Mouse (Mus musculus): ENCODE results near the gene Gon4l. TPM values are rescaled to one million over a fixed set of nuclear protein-coding genes. Genes with fewer than 3 reads are reported as not detected.
A peak's percentile ranks its signal among the peaks of the same experiment; 100 is the strongest.

Gon4l gene
- total RNA-seq, 2 experiments from 2014 or later, result 46.2 to 46.4 TPM

DNA sequence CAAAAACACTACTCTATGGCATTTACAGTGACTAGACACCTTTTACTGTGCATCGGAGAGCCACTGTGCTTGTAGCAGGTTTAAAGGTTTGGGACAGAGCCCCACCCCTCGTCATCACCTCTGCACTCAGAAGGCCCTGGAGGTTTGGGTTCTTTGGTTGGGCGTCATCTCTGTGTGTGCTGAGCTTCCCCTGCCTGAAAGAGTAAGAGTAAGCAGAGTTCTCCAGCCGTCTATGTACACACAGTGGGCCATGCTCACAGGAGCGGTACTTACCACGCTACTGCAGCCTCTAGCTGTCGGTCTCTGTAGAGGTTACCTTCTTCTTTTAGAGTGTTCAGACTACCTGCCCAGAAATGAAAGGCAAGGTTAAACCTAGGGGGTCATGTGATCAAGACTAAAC lies 77.6 kb downstream of the Gon4l start:
- DNase-seq, result no peak

DNA sequence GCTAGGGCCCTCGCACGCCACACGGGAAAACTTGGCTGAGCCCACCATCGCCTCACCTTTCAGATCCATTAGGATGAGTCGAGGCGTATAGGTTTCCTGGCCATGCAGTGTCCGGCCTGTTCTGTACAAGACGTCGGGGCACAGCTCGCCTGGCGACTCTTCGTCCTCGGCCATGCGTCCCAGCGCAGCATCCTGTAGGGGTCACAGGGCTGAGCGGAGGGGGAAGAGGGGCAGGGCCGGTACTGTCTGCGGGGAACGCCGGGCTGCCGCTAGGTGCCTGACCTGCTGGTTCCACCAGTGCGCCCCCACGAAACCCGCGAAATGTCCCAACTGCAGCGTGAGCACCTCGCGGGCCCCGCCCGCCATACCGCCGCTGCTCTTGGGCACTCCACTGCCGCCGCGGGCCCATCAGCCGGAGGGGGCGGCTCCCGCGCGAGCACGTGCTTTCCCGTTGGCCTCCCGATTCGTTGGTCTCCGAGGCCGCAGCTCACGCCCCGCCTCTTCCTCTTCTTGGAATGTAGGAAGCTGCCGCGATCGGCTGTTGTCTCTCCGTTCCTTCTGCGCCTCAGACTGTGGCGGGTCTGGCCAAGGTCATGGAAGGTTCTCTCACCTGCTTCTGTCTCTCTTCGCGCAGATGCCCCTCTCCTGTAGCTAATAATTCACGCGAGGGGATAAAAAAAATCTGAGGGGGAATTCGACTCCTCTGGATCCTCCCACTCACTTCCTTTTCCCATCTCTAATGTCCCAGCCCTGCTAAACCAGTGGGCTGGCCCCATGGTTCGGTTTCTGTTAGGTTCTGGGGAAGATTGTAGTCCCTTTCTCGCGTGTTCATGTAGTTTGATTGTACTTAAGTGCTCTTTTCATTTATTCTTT lies 78.7 kb downstream of the Gon4l start, which contains the start of gene Msto1:
TSS of gene Msto1 (minus strand) at position 489 of the 873 bp plus-strand sequence.
- DNase-seq, result peak; percentile 93

DNA sequence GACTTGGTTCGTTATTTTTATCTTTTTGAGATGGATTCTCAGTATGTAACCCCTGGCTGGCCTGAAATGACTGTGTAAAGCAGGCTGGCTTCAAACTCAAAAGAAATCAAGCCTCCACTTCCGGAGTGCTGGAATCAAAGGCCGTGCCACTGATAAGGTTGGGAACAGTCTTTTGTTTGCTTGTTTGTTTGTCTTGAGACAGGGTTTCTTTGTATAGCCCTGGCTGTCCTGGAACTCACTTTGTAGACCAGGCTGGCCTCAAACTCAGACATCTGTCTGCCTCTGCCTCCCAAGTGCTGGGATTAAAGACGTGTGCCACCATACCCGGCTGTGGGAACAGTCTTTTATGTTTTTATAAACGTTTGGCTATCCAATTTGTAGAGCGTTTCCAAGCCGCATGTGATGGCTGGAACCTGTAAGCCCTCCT lies 79.4 kb downstream of the Gon4l start:
- no peak for DNase-seq

DNA sequence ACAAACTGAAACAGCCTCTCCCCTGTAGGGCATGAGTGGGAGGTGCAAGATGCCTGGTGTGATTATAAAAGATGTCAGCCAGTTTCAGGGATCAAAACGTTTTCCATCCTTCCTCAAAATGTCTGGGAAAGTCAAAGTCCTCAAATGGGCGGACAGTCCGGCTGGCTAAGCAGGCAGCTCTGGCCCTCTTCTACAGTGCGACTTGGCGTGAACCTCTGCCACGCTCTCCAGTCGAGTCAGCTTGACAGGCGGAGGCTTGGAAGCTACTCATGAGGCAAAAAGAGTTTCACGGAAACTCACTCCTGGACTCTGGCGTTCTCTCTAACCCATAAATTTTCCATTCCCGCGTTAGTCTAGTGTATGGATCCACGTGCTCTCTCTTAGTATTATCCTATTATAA lies 84.0 kb downstream of the Gon4l start:
- DNase-seq, result no peak

DNA sequence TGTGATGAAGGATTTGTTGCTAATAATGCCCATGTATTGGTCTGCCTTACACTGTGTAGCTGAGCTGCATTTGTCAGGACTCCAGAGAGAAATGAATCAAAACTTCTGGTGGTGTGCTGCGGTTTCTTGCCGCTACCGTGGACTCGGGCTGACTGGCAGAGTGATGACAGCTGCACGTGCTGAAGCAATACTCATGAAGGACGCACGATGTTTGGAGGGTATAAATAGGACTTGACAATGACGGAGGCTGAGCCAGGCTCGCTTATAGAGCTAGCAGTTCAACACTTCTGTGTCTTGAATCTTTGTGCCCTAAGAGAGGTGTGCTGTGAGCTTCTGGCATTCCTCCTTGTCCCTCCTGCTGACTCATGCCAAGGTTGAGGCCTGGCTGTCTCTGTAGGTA lies 86.4 kb downstream of the Gon4l start:
- DNase-seq, result no peak

DNA sequence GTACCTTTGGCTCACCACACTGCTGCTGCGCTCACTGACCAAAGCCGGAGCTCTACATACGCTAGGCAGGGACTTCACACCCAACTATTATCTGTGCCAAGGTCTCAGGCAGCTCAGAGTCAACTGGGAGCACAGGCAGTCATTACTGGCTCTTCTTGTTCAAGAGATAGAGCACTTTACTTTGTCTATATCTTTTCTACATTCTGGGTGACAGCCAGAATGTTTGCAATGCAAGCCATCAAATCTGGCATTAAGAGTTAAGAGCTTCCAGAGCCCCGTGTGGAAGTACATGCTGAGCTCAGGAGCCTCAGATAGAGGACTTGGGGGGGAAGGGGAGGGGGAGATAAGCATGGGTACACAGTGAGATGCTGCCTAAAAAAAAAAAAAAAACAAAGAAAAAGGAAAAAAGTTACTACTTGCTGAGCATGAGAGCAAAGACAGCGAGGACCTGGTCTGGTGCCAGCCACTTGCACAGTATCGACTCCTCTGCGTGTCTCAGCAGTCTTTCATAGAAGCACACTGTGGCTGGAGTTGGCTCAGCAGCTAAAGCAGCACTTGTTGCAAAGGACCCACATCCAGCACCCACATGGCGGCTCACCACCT lies 89.1 kb downstream of the Gon4l start:
- DNase-seq, result no peak

DNA sequence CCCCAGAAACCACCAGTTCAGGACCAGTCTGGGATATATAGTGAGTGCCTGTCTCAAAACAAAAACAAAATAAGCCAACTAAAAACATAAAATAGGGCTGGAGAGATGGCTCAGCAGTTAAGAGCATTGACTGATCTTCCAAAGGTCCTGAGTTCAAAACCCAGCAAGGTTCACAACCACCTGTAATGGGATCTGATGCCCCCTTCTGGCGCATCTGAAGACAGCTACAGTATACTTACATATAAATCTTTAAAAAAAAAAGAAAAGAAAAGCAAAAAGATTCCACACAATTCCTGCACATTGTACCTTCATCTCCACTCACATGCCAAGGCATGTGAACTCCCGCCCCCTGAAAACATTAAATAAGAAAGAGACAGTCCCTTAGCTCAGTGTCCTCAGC lies 90.6 kb downstream of the Gon4l start:
- no peak for DNase-seq

DNA sequence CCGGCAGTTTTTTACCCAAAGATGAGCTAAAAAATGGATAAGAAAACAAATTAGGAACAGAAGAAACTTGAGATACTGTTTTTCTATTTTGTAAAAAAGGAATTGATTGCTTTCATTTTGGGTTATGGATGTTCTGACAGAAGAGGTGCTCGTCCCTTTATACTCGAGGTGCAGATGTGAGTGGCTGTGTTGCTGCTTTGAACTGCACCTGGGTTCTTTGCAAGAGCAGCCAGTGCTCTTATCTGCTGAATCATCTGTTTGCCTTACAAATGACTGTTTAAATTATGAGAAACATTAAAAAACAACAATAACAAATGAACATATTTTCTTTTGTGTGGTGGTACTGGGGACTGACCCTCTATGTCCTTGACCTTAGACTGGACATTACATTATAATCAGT lies 94.5 kb downstream of the Gon4l start:
- DNase-seq, result no peak

DNA sequence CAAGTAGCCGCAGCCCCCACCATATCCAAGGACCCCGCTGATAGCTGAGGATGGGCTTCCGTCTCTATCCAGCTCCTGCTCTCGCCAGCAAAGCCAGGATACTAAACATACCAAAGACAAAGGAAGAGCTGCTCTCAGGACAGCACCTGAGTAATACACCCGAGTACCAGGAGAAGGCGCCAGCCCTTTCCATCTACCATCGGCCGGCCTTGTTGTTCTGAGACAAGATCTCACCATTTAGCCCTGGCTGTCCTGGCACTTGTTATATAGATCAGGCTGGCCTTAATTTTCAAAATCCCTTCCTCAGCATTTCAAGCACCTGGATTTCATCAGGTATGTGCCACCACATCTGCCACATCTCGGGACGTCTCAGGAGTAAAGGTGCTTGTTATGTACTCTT lies 104.0 kb downstream of the Gon4l start:
- DNase-seq, result no peak

DNA sequence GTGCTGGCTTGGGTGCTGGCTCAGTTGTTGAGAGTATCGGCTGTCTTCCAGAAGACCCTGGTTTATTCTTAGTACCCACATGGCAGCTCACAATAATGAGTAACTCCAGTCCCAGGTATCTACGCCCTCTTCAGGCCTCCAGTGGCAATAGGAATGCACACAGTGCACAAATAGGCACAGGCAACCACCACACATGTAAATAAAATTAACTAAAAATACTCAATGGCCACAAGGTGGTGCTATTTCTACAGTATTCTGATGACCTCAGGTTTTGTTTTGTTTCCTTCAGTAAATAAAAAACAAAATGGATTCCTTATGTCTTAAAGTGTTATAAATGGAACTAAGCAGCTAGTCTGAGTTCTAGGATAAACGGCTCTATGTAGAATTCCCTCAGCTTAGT lies 104.7 kb downstream of the Gon4l start:
- DNase-seq, result no peak

DNA sequence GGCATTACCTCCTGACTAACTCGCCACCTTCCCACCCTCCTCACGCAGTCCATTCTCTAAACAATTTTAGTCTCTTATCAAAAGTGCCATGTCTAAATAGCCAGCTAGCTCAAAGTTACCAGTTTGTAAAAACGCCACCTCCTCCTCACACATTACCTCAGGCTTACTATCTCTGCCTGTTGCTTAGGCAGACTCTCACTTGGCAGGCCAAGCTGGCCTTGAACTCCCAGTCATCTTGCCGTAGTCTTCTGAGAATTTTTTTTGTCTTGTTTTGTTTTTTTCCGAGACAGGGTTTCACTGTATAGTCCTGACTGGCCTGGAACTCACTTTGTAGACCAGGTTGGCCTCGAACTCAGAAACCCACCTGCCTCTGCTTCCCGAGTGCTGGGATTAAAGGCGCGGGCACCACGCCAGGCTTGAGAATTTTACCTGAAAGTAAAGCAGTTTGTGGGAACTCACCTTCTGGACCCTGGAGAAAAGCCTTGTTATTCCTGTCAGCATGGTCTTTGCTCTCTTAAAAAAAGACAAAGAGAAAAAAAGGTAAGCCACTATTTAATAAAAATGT lies 107.4 kb downstream of the Gon4l start:
- no peak for DNase-seq

DNA sequence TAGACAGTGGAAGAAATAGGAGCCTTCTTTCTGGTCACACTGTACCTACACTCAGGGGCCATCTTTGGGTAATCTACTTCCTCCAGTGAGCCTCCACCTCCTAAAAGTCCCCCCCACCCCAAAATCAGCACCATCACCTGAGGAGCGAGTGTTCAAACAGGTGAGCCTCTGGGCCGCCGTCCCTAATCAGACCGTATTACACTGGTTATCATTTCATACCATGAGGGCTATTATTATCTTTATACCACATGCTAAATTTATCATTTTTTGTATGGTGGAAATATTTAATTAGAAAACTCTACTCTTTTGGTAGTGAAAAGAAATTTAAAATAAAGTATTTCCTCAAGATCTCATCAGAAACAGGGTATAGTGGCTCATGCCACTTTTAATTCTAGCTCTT lies 109.1 kb downstream of the Gon4l start:
- no peak for DNase-seq

DNA sequence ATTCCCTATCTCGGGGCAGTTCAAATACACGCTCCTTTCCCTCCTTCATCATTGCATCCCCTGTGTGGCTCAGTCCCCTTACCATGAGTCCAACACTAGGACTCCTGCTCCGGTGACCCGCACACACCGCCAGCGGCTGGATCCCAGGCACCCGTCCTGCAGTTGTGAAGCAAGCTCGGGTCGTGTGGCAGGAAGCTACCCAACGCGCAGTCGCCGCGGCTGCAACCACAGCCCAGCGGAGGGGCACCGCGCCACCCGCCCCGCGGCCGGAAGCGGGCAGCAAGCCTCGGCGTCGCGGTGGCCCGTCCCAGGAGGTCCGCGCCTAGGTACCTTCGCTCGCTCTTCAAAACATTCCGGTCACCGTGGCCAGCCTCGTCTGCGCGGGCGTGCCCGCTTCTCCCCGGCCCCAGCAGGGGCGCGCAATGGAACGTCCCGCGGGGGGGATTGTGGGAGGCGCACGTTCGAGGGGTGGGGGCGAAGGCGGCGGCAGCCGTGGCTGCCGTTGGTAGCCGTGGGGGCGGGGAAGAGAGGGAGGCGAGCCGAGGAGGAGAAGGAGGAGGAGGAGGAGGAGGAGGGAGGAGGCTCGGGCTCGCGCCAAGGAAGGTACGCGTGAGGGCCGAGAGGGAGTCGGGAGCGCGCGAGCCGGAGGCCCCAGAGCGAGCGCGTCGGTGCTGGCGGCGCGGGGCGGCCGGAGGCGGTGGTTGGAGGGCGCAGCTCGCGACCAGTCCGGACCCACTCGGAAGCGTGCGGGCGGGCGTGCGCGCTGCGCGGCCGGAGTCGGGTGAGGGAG lies 115.0 kb downstream of the Gon4l start:
- peak; percentile 85 to 87 for DNase-seq

DNA sequence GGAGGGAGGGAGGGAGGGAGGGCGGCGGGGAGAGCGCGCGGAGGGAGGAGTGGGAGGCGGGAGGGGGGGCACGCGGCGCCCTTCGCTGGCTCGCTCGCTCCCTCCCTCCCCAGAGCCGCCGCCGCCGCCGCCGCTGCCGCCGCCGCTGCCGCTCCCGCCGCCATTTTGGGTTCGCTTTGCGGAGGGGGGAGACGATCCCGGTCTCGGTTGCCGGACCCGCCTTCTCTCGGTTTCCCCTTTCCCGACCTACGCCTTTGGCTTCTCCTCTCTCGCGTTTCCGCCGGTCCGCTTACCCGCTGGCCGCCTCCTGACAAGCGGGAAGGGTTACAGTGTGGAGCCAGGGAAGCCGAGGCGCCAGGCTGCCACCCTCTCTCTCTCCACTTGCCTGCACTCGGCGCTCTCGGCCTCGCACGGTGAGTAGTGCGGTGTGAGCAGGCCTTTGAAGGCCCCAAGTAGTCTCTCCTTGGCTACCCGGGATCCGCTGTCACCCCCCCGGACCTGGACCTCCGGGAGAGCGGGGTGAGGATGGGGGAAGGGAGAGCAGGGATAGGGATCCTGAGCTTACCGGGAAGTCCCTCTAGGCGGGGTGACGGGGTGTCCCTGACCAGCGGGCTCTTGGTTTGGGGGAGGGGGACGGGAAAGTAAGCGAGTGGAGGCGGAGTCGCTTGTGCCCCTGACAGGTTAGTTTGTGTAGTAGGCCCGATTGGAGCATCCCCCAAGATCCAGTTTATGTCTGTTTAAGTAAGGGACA lies 115.7 kb downstream of the Gon4l start, which contains the start of the genes Ash1l and Dap3:
TSS of gene Ash1l (plus strand) at position 47 of the 751 bp plus-strand sequence.
TSS of gene Dap3 (minus strand) at position 606 of the 751 bp plus-strand sequence.
- peak; percentile 82 to 83 for DNase-seq

DNA sequence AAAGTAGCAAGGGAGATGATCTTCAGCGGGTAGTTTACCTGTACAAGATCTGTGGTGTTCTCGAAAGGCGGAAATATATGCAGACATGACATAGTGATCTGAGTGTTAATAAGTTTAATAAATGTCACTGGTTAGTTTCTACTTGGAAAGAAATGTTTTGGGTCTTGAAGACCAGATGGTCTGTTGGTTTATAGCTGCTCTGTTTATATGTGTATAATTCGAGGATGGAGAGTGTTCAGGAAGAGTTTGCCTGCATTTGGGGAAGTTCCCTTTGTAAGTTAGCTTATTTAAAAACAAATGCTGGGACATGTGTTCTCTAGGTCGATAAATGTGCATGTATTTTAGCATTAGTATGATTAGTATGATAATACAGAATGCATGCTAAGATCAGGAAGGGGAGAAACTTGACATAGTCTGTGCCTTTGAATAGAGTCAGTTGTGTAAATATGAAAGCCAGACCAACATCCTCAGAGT lies 116.3 kb downstream of the Gon4l start:
- no peak for DNase-seq

DNA sequence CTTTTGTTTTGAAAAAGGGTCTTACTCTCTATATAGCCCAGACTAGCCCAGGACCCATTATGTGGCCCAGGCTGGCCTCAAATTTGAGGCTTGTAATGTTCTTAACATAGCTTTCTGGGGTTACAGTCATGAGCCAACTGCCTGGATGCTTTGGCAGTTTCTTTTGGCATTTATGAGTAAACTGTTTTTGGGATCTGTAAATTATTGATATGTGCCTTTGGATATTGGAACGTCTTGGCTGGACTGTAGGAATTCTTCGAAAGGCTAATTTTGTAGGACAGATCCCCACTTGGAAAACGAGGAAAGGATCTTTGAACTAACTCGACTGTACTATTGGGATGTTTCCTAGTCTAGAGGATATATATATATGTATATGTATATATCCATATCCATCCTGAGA lies 118.2 kb downstream of the Gon4l start:
- DNase-seq, result no peak

DNA sequence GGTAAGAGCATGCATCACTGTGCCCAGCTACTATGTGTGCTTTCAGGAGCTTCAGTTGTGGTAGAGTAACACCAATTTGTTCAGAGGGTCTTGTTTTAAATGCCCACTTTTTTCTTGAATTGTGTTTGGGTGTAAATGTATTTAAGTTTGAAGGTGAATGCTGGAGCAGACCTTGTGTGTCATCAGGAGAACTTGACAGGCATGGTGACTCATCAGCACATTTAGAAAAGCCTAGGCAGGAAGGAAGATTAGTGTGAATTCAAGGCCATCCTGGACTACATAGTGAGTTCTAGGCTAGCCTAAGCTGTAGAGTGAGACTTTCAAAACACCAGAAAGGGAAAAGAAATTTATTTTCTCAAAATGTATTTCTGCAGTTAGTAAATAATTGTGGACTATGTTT lies 118.7 kb downstream of the Gon4l start:
- no peak for DNase-seq

All from layer of hippocampus, postnatal 36 days (tissue).